Mouse (Mus musculus): ENCODE measurements around the gene Ptch1. TPM values are rescaled to one million over a fixed set of nuclear protein-coding genes. Genes with fewer than 3 reads are reported as not detected.

Ptch1 gene
- polyA plus RNA-seq, 1 experiment from 2014 or later, result 21.9 TPM

GRCm38 (mm10) chr13:63570456-63570855 lies 2.9 kb downstream of the Ptch1 start:
- Histone ChIP-seq H3K27me3 (peaks cover 5% of the 10 kb centered on the region; the same call in 1 of the 2 replicates), H3K27ac (replicated peaks) (no peak overlapping the region)

GRCm38 (mm10) chr13:63569396-63569756 lies 4.0 kb downstream of the Ptch1 start:
- no peak for ATAC-seq (ENCODE audit: insufficient number of reproducible peaks, low FRiP score, low TSS enrichment, low read depth)
- Histone ChIP-seq H3K36me3 (no peaks in the 10 kb centered on the region), H3K27me3 (peaks cover 5% of the 10 kb centered on the region; the same call in 1 of the 2 replicates), H3K4me3 (replicated peaks) (peak overlapping the region; percentile 83), H3K9ac (no peak overlapping the region), H3K27ac (replicated peaks) (peak overlapping the region; percentile 97), H3K9me3 (replicated peaks) (no peaks in the 10 kb centered on the region), H3K4me1 (peaks cover 45% of the 10 kb centered on the region), H3K4me2 (replicated peaks) (peak overlapping the region; percentile 84)
- WGBS, result 26% methylated on average over 5 of the region's 5 CpGs

More at GRCm38 (mm10) chr13:63570456-63570855, 2.9 kb downstream of the Ptch1 start:
- Histone ChIP-seq H3K36me3 (no peaks in the 10 kb centered on the region), H3K4me1 (peaks cover 46% of the 10 kb centered on the region), H3K9me3 (replicated peaks) (no peaks in the 10 kb centered on the region), H3K4me3 (replicated peaks) (0 out of 2 replicates have a peak overlapping the region, but pooled peaks have one; percentile 65), H3K9ac (no peak overlapping the region), H3K4me2 (replicated peaks) (peak overlapping the region; percentile 84)
- ATAC-seq (ENCODE audit: insufficient number of reproducible peaks, low FRiP score, low TSS enrichment, low read depth), result no peak

- H3K36me3 ChIP-seq, result no peaks in the 10 kb centered on the region
- whole genome bisulfite sequencing, result 11% methylated on average over 19 of the region's 19 CpGs
- H3K4me3 ChIP-seq (replicated peaks), result peak overlapping the region; percentile 83
- no peaks in the 10 kb centered on the region for H3K9me3 ChIP-seq (replicated peaks)
- H3K4me1 ChIP-seq, result peaks cover 40% of the 10 kb centered on the region
- no peak overlapping the region for H3K9ac ChIP-seq
- H3K4me2 ChIP-seq (replicated peaks), result peak overlapping the region; percentile 84
- peak overlapping the region; percentile 97 for H3K27ac ChIP-seq (replicated peaks)
- H3K27me3 ChIP-seq, result no peaks in the 10 kb centered on the region; the same call in 1 of the 2 replicates
- ATAC-seq (ENCODE audit: insufficient number of reproducible peaks, low FRiP score, low TSS enrichment, low read depth), result no peak
Measured at GRCm38 (mm10) chr13:63568741-63569395, 4.5 kb downstream of the Ptch1 start.

- Histone ChIP-seq H3K9ac (peak overlapping the region; percentile 44), H3K4me2 (replicated peaks) (peak overlapping the region; percentile 84), H3K36me3 (no peaks in the 10 kb centered on the region), H3K4me3 (replicated peaks) (peak overlapping the region; percentile 83), H3K4me1 (peaks cover 34% of the 10 kb centered on the region), H3K9me3 (replicated peaks) (no peaks in the 10 kb centered on the region), H3K27me3 (no peaks in the 10 kb centered on the region), H3K27ac (replicated peaks) (peak overlapping the region; percentile 97)
- 1% methylated on average over 14 of the region's 14 CpGs for WGBS
- ATAC-seq (ENCODE audit: insufficient number of reproducible peaks, low FRiP score, low TSS enrichment, low read depth), result no peak
Measured at GRCm38 (mm10) chr13:63568306-63568705, 5.1 kb downstream of the Ptch1 start.

- Histone ChIP-seq H3K27ac (replicated peaks) (peak overlapping the region; percentile 97), H3K27me3 (no peaks in the 10 kb centered on the region), H3K4me3 (replicated peaks) (peak overlapping the region; percentile 83), H3K4me1 (peaks cover 34% of the 10 kb centered on the region), H3K9ac (peak overlapping the region; percentile 44), H3K4me2 (replicated peaks) (peak overlapping the region; percentile 84), H3K9me3 (replicated peaks) (no peaks in the 10 kb centered on the region), H3K36me3 (no peaks in the 10 kb centered on the region)
- ATAC-seq (ENCODE audit: insufficient number of reproducible peaks, low FRiP score, low TSS enrichment, low read depth), result peak; percentile 85
- under 1% methylated on average over 61 of the region's 62 CpGs for WGBS
Measured at GRCm38 (mm10) chr13:63567677-63568293, 5.6 kb downstream of the Ptch1 start.

GRCm38 (mm10) chr13:63566018-63567015 lies 7.1 kb downstream of the Ptch1 start:
- H3K4me3 ChIP-seq (replicated peaks), result peak overlapping the region; percentile 83
- WGBS, result under 1% methylated on average over 46 of the region's 46 CpGs
- no peaks in the 10 kb centered on the region for H3K9me3 ChIP-seq (replicated peaks)
- no peaks in the 10 kb centered on the region for H3K27me3 ChIP-seq
- peak overlapping the region; percentile 95 for H3K9ac ChIP-seq
- peaks cover 35% of the 10 kb centered on the region for H3K4me1 ChIP-seq
- peak overlapping the region; percentile 97 for H3K27ac ChIP-seq (replicated peaks)
- H3K4me2 ChIP-seq (replicated peaks), result peak overlapping the region; percentile 84
- peak; percentile 75 for ATAC-seq (ENCODE audit: insufficient number of reproducible peaks, low FRiP score, low TSS enrichment, low read depth)
- no peaks in the 10 kb centered on the region for H3K36me3 ChIP-seq

- Histone ChIP-seq H3K4me1 (peaks cover 43% of the 10 kb centered on the region), H3K9ac (peak overlapping the region; percentile 95), H3K4me3 (replicated peaks) (peak overlapping the region; percentile 83), H3K9me3 (replicated peaks) (no peaks in the 10 kb centered on the region), H3K36me3 (peaks cover 6% of the 10 kb centered on the region), H3K27me3 (no peaks in the 10 kb centered on the region), H3K4me2 (replicated peaks) (peak overlapping the region; percentile 84), H3K27ac (replicated peaks) (peak overlapping the region; percentile 97)
- ATAC-seq (ENCODE audit: insufficient number of reproducible peaks, low FRiP score, low TSS enrichment, low read depth), result no peak
- WGBS, result under 1% methylated on average over 70 of the region's 99 CpGs
Measured at GRCm38 (mm10) chr13:63565320-63566017, 7.9 kb downstream of the Ptch1 start.

- Histone ChIP-seq H3K4me3 (replicated peaks) (peak overlapping the region; percentile 83), H3K9ac (peak overlapping the region; percentile 95), H3K9me3 (replicated peaks) (no peaks in the 10 kb centered on the region), H3K27me3 (no peaks in the 10 kb centered on the region), H3K27ac (replicated peaks) (peak overlapping the region; percentile 97), H3K4me2 (replicated peaks) (peak overlapping the region; percentile 84), H3K36me3 (peaks cover 6% of the 10 kb centered on the region), H3K4me1 (peaks cover 49% of the 10 kb centered on the region)
- no peak for ATAC-seq (ENCODE audit: insufficient number of reproducible peaks, low FRiP score, low TSS enrichment, low read depth)
- WGBS, result 0% methylated on average over 36 of the region's 36 CpGs
Measured at GRCm38 (mm10) chr13:63564626-63565319, 8.6 kb downstream of the Ptch1 start.

- Histone ChIP-seq H3K4me3 (replicated peaks) (peak overlapping the region; percentile 83), H3K9ac (peak overlapping the region; percentile 95), H3K27ac (replicated peaks) (peak overlapping the region; percentile 97), H3K4me1 (peaks cover 49% of the 10 kb centered on the region), H3K9me3 (replicated peaks) (no peaks in the 10 kb centered on the region), H3K36me3 (peaks cover 6% of the 10 kb centered on the region), H3K4me2 (replicated peaks) (peak overlapping the region; percentile 84), H3K27me3 (no peaks in the 10 kb centered on the region)
- no peak for ATAC-seq (ENCODE audit: insufficient number of reproducible peaks, low FRiP score, low TSS enrichment, low read depth)
- WGBS, result under 1% methylated on average over 51 of the region's 51 CpGs
Measured at GRCm38 (mm10) chr13:63563781-63564625, 9.4 kb downstream of the Ptch1 start.

Measured in embryonic facial prominence, embryonic 15.5 days (tissue).